Mouse (Mus musculus) myocyte (in vitro differentiated cells): Measurements from ENCODE around the gene Apoc4. TPM values are rescaled to one million over a fixed set of nuclear protein-coding genes. Genes with fewer than 3 reads are reported as not detected.
"Not testable (repeated sequence)": the region's sequence is repeated elsewhere in the genome, so short reads cannot be mapped to it uniquely, and the experiment has no call there.

Source experiments
- H3K27me3 ChIP-seq: one replicate; pipeline ENCODE4 v1.6.1; 2011; ENCODE audit not compliant: control insufficient read depth, insufficient read depth, insufficient read length
- H3K36me3 ChIP-seq: one replicate; pipeline ENCODE4 v1.6.1; 2011; ENCODE audit not compliant: control insufficient read depth, insufficient read depth
- H3K4me2 ChIP-seq: one replicate; pipeline ENCODE4 v1.6.1; 2011; ENCODE audit warnings: low read depth, control low read depth
- H3K4me3 ChIP-seq: one replicate; pipeline ENCODE4 v1.5.1; 2011; ENCODE audit warnings: mild to moderate bottlenecking, control low read depth, moderate library complexity
- H3K79me2 ChIP-seq: one replicate; pipeline ENCODE4 v1.6.1; 2011; ENCODE audit not compliant: control insufficient read depth, insufficient read depth
- H3ac ChIP-seq: one replicate; pipeline ENCODE4 v1.6.1; 2011; ENCODE audit not compliant: control insufficient read depth, insufficient read length
- CEBPB ChIP-seq: IDR thresholded peaks from 2 replicates; pipeline ENCODE4 v1.6.1; 2011; ENCODE audit warnings: mild to moderate bottlenecking, moderate library complexity; ENCODE audit not compliant: poor library complexity, insufficient read depth, severe bottlenecking
- E2F4 ChIP-seq: IDR thresholded peaks from one replicate; pipeline ENCODE4 v1.6.1; 2011; ENCODE audit warnings: mild to moderate bottlenecking, control low read depth, moderate library complexity; ENCODE audit not compliant: insufficient read depth
- MAX ChIP-seq: IDR thresholded peaks from one replicate; pipeline ENCODE4 v1.6.1; 2011; ENCODE audit warnings: low read depth, mild to moderate bottlenecking, control low read depth
- MYOD1 ChIP-seq, 3 experiments: IDR thresholded peaks; one replicate each; pipeline ENCODE4 v1.6.1; 2011; ENCODE audit warnings: control low read depth in 2 of 3, low read depth in 2 of 3, mild to moderate bottlenecking in 2 of 3, moderate library complexity in 1 of 3; ENCODE audit not compliant: insufficient read length in 2 of 3, control insufficient read depth in 1 of 3
- MYOG ChIP-seq, 3 experiments: IDR thresholded peaks; one replicate each; pipeline ENCODE4 v1.6.1; 2011; ENCODE audit warnings: control low read depth in 2 of 3, low read depth in 2 of 3, mild to moderate bottlenecking in 2 of 3; ENCODE audit not compliant: insufficient read length in 2 of 3, control insufficient read depth in 1 of 3, insufficient read depth in 1 of 3
- POLR2A ChIP-seq: IDR thresholded peaks from one replicate; pipeline ENCODE4 v1.6.1; 2011; ENCODE audit warnings: low read depth, mild to moderate bottlenecking, control low read depth, moderate library complexity; ENCODE audit not compliant: insufficient read length
- POLR2AphosphoS2 ChIP-seq: IDR thresholded peaks from one replicate; pipeline ENCODE4 v1.6.1; 2011; ENCODE audit warnings: low read depth, control low read depth; ENCODE audit not compliant: insufficient read length
- REST ChIP-seq: IDR thresholded peaks from one replicate; pipeline ENCODE4 v1.6.1; 2011; ENCODE audit warnings: mild to moderate bottlenecking, control low read depth, moderate library complexity; ENCODE audit not compliant: insufficient read depth, insufficient read length
- SRF ChIP-seq: IDR thresholded peaks from one replicate; pipeline ENCODE4 v1.6.1; 2011; ENCODE audit warnings: low read depth; ENCODE audit not compliant: control insufficient read depth, insufficient read length
- TCF12 ChIP-seq: IDR thresholded peaks from one replicate; pipeline ENCODE4 v1.6.1; 2011; ENCODE audit warnings: mild to moderate bottlenecking, control low read depth; ENCODE audit not compliant: poor library complexity, insufficient read depth, severe bottlenecking
- TCF3 ChIP-seq: IDR thresholded peaks from one replicate; pipeline ENCODE4 v1.6.1; 2011; ENCODE audit warnings: low read depth, control low read depth; ENCODE audit not compliant: insufficient read length
- USF1 ChIP-seq: IDR thresholded peaks from one replicate; pipeline ENCODE4 v1.6.1; 2011; ENCODE audit warnings: low read depth, mild to moderate bottlenecking, control low read depth, moderate library complexity
- polyA plus RNA-seq: library from polyadenylated mRNA; unstranded; fragments of >200 nt; fragmentation: generic; extraction: Trizol; gene quantifications from one replicate; pipeline ENCODE4 v1.2.1, GENCODE M21; 2012; ENCODE audit warnings: missing spikeins

The Apoc4 gene
- polyA plus RNA-seq, 1 experiment: not detected

GRCm38 (mm10) chr7:19688611-19689010 is 7.3 kb upstream of the Apoc4 start:
- Histone ChIP-seq H3K27me3 (peaks cover 15% of the 10 kb centered on the region), H3K4me2 (no peak overlapping the region), H3K36me3 (no peaks in the 10 kb centered on the region), H3K4me3 (no peak overlapping the region), H3ac (no peak overlapping the region), H3K79me2 (no peaks in the 10 kb centered on the region)
- TF ChIP-seq CEBPB (no peak), MYOG (IDR thresholded peaks at IDR 0.05; ENCODE audit: control insufficient read depth in 1 of 3, insufficient read depth in 1 of 3, insufficient read length in 2 of 3, low read depth in 2 of 3) (no peak), TCF12 (no peak), USF1 (no peak), MAX (no peak), POLR2AphosphoS2 (no peak), E2F4 (no peak), POLR2A (no peak), REST (no peak), MYOD1 (IDR thresholded peaks at IDR 0.05; ENCODE audit: control insufficient read depth in 1 of 3, insufficient read length in 2 of 3, low read depth in 2 of 3) (no peak), TCF3 (no peak), SRF (no peak)

- Histone ChIP-seq H3K79me2 (no peaks in the 10 kb centered on the region), H3K4me2 (no peak overlapping the region), H3K36me3 (no peaks in the 10 kb centered on the region), H3ac (no peak overlapping the region), H3K4me3 (no peak overlapping the region), H3K27me3 (peaks cover 15% of the 10 kb centered on the region)
- TF ChIP-seq CEBPB: no peak
- TF ChIP-seq TCF12: no peak
- TF ChIP-seq POLR2AphosphoS2: no peak
These were observed 6.8 kb upstream of the Apoc4 start for GRCm38 (mm10) chr7:19688101-19688500.

GRCm38 (mm10) chr7:19686927-19687583 is 5.8 kb upstream of the Apoc4 start:
- H3K4me3 ChIP-seq, H3ac ChIP-seq, H3K36me3 ChIP-seq, H3K4me2 ChIP-seq, H3K79me2 ChIP-seq: not testable (repeated sequence)
- H3K27me3 ChIP-seq: peaks cover 15% of the 10 kb centered on the region

- TF ChIP-seq POLR2A: no peak
- TF ChIP-seq E2F4: no peak
- no peak for TF ChIP-seq TCF3
- no peak for TF ChIP-seq SRF
- no peak for TF ChIP-seq CEBPB
- TF ChIP-seq MAX: no peak
- TF ChIP-seq USF1: no peak
- no peak for TF ChIP-seq MYOG (IDR thresholded peaks at IDR 0.05; ENCODE audit: control insufficient read depth in 1 of 3, insufficient read depth in 1 of 3, insufficient read length in 2 of 3, low read depth in 2 of 3)
- no peak for TF ChIP-seq TCF12
- TF ChIP-seq REST: no peak
- no peak for TF ChIP-seq MYOD1 (IDR thresholded peaks at IDR 0.05; ENCODE audit: control insufficient read depth in 1 of 3, insufficient read length in 2 of 3, low read depth in 2 of 3)
- Histone ChIP-seq H3K4me2 (no peak overlapping the region), H3ac (no peak overlapping the region)
These were observed 5.2 kb upstream of the Apoc4 start for GRCm38 (mm10) chr7:19686521-19686920.

GRCm38 (mm10) chr7:19685374-19685773 is 4.1 kb upstream of the Apoc4 start:
- Histone ChIP-seq H3K27me3 (peaks cover 24% of the 10 kb centered on the region), H3K36me3 (no peaks in the 10 kb centered on the region), H3ac (no peak overlapping the region), H3K79me2 (no peaks in the 10 kb centered on the region), H3K4me2 (no peak overlapping the region), H3K4me3 (no peak overlapping the region)
- TF ChIP-seq POLR2AphosphoS2 (no peak), USF1 (no peak), CEBPB (no peak), SRF (no peak), TCF12 (no peak), MYOG (IDR thresholded peaks at IDR 0.05; ENCODE audit: control insufficient read depth in 1 of 3, insufficient read depth in 1 of 3, insufficient read length in 2 of 3, low read depth in 2 of 3) (no peak), TCF3 (no peak), MYOD1 (IDR thresholded peaks at IDR 0.05; ENCODE audit: control insufficient read depth in 1 of 3, insufficient read length in 2 of 3, low read depth in 2 of 3) (no peak), REST (no peak), MAX (no peak), E2F4 (no peak), POLR2A (no peak)

More at GRCm38 (mm10) chr7:19686521-19686920, 5.2 kb upstream of the Apoc4 start:
- H3K79me2 ChIP-seq: no peaks in the 10 kb centered on the region
- no peak overlapping the region for H3K4me3 ChIP-seq
- peaks cover 16% of the 10 kb centered on the region for H3K27me3 ChIP-seq
- H3K36me3 ChIP-seq: no peaks in the 10 kb centered on the region
